Mouse (Mus musculus): ENCODE results near the gene Galr2.
A peak's percentile ranks its signal among the peaks of the same experiment; 100 is the strongest.

Gene Galr2

DNA sequence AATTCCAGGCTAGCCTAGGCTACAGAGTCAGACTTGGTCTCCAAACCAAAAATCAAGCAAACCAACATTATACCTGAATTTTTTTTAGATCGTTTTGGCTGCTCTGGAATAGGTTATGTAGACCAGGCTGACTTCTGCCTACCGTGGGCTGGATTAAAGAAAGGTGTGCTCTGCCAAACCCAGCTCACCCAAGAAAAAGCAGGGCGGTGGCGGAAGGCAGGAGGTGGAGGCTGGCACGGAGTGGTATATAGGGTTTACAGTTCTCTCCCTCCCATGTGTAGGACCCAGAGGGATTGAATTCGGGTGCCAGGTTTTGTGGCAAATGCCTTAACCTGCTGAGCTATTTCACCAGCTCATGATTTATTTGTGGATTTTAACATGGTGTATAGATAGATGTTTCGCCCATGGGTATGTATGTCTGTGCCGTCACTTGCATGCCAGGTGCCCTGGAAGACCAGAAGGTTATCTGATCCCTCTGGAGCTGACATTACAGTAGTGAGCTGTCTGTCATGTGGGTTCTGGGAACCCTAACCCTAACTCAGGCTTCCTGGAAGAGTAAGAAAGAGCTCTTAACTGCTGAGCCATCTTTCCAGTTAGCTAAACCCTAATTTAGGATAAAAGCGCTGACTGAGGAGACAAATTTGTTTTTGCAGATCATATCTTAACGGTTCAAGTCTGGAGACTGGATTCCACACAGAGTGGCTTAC, 26.4 kb downstream of the Galr2 start, which contains the start of gene Exoc7:
TSS of gene Exoc7 (minus strand) at position 215 of the 707 bp plus-strand sequence.
- no peak for DNase-seq (ENCODE audit: low spot score in 2 of 2)

DNA sequence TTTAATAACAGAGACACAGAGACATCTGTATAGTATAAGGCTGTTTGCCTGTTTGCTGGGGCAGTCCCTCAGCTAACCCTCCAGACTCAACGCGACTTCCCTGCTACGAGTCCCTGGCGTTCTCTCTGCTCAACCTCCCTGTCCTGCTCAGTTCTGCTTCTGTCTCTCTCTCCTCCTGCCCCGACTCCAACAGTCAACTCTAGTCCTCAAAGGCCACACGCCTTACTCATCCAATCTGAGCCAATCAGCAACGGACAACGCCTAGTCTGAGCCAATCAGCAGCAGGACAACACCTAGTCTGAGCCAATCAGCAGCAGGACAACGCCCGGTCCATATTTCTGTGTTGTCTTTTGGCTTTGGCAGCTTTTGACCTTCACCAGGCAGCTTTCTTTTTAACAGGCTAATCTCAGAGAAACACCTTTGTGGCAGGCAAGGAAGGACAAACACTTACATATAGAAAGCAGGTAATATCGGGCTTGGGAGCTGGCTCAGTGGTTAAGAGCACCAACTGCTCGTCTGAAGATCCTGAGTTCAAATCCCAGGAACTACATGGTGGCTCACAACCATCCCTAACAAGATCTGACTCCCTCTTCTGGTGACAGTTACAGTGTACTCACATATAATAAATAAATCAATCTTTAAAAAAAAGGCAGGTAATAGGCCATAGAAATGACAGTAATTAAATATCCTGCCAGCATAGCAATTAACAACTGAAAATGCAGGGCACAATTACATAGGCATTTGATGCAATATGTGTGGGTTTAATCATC, 27.2 kb downstream of the Galr2 start:
- DNase-seq (ENCODE audit: low spot score in 2 of 2) = no peak

DNA sequence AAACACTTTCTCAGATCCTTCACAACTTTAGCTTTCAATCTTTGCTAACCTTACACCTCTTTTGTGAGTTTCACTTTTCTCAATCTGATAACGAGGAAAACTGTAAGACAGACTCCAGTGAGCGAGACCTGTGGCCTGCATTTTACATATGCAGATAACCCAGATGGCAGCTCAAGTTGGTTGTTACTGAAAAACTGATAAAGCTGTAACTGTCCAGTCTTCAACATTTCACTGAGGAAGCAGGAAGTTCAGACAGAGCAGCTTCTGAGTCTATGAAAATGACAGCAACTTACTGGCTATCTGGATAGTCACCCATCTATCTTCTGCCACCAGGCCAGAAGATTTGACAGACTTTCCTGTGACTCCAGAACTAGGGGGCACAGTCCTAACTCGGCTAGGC, 28.9 kb downstream of the Galr2 start:
- no peak for DNase-seq (ENCODE audit: low spot score in 2 of 2)

DNA sequence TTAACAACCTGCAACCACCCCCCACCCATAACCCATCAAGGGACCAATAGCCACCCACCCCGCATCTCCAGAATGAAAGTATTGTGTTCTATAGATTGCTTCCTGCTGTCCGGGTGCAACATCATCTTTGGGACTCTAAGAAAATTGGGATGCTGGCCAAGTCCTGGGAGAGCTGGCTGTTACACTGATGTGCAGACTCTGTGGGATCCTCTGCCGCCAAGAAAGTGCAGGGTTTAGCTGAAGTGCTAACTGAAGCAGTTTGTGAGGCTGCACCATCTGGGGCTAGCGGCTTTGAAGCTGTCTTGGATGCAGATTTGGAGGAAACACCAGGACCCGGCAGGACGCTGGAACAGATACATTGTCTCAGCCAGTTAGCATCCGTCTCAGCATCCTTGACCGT, 30.4 kb downstream of the Galr2 start:
- no peak for DNase-seq (ENCODE audit: low spot score in 2 of 2)

DNA sequence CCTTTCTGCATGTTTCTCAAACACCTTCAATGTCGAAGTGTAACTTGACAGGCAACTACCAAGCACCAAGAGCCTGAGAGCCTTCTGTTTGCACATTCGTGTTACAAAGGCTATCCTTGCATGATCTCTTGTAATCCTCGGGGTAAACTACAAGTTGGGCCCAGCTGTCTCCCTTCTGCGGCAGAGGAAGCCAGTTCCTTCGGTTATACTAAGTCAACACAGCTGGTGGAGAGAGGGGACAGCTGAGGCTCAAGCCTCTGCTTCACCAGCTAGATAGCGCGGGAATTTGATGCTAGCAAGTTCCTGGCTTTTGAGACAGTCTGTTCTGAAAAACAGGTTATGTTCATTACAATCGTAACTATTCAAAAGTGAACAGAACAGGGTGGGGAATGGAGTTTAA, 31.6 kb downstream of the Galr2 start:
- no peak for DNase-seq (ENCODE audit: low spot score in 2 of 2)

DNA sequence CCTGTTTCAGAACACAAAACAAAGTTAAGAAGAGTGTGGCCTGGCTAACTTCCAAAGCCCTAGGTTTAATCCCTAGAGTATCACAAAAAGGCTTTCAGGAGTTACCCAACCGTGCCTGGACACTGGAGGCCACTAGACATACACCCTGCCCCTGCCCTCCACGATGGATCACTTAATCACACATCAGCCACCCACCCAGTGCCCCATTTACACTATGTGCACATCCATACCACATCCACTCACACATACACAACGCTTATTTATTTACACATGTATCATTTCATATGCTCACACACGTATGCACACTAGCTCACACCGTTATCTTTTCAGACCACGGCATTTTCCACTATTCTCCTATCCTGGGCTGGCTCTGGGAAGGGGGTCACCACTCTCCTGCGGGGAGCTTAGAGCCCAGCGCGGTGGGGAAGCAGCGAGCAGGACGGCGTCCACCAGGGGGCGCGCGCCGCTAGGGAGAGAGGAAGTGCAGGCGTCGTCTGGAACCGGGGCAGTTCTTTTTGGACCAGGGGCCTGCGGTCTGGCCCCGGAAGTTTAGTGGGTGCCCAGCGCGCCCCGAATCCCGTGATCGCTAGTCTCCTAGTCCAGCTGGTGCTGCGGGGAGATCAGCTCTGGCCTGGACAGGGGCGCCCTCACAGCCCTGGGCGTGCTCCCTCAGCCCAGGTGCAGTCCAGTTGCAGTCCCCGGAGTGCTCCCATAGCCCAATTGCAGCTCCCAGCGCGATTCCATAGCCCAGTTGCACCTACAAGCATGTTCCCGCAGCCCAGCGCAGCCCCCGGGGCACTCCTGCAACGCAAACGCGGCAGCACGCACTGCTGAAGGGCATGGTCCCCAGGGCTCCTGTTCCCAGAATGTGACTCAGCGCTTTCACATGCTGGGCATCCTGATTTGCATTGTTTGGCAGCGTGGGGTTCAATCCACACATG, 38.2 kb downstream of the Galr2 start:
- peak; percentile 64 to 78 for DNase-seq (ENCODE audit: low spot score in 2 of 2)

DNA sequence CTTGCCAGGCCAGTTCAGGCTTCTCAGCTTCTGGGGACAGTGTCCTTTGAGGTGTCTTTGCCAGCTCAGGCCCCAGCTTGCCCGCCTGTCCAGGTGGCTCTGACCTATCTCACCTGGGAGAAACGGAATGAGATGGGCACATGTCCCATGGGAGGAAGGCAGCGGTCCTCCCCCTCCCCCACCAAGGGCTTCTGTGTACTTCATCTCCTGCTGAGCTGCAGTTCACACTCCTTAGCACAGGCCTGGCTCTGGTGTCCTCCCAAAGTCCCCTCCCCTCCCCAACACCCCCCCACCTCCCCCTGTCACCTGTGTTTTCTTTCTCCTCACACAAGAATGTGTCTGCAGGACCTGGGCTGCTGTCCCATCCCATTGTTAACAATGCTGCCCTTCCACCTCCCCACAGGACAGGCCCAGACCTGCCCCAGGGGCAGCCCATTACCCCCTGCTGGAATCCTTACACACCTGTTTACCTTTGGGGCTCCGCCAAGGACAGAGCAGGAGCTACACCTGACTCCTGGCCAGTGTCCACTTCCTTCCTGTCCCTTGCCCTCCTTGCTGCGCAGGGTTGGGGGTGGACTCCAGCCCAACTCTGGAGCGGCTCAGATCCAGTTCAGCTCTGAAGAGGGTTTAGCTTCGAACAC, 46.3 kb downstream of the Galr2 start:
- no peak for DNase-seq (ENCODE audit: low spot score in 2 of 2)

DNA sequence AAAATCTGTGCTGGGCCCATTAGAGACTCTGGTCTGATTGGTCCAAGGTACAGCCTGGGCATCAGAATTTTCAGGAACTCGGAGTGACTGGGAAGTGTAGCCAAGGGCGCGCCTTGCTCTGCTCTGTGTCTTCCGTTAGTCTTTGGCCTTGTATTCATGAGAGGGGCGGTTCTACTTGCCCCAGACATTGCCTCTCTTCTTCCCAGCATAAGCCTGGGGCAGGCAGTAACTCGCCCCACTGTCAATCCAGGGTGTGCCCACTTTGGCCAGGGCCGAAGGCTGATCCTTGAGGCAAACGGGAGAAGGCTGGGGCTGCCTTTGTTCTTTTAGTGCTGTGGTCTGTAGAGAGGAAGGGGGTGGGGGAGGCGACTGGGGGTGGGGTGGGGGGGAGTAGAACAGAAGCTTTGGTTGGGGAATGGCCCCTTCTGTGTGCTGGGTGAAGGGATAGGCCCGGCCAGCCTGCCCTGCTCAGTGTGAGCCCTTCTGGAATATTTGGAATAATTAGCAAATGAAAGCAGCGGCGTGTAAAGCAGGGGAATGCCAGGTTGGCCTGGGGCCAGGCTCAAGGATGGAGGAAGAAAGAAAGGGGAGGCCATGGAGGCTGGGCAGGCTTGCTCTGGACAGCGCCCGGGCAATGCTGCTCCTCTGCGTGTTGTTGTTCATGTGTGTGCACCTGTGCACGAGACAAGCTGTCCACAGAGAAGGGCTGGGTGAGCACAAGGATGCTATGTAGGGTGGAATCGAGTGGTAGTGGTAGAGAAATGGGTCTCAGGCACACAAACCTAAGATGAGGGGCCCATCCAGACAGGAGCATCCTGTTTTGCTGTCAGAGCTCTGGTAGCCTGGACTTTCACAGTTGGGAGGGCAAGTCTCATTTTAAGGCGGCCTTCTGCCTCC, 48.8 kb downstream of the Galr2 start:
- no peak for DNase-seq (ENCODE audit: low spot score in 2 of 2)

DNA sequence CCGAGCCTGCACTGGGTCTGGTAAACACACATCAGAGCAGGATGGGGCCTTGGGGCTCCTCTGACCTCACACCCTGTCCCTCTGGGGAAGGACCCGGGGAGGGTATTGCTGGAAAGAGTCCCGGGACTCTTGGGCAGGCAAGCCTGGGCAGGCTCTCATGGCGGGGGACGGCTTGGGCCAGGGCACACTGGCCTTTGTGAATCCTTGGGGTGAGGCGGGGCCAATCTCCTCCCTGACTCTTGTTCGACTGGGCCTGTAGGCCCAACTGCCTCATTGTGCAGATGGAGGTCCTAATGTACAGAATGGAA, 49.4 kb downstream of the Galr2 start:
- no peak for DNase-seq (ENCODE audit: low spot score in 2 of 2)

DNA sequence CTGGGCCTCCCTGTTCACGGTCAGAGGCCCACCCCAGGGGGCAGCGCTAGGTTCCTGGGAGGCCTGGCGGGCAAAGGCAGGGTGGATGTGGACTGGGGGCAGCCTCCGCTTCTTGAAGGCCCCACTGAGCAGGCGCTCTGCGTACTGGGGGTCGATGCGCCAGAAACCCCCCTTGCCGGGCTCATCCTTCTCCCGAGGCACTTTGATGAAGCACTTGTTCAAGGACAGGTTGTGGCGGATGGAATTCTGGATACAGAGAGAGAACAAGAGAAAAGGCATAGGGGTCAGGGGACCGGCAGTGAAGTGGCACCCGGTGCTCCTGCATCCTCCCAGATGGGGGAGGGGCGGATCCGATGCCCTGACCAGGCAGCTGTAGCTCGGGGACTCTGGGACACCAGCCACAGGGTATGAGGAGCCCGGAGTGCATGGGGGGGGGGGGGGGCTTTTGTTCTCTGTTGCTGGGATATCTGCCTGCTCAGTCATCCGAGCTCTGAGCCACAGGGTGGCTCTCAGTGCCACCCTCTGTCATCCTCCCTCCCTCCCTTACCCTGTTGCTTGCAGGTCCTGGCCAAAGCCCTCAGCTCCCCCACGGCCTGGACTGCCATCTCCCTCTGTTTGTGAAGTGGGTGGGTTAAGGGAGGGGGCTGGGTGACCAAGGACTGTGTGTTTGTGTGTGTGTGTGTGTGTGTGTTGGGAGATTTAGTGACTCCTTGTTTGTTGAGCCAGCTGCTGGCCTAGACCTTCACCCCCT, 51.7 kb downstream of the Galr2 start:
- no peak for DNase-seq (ENCODE audit: low spot score in 2 of 2)

DNA sequence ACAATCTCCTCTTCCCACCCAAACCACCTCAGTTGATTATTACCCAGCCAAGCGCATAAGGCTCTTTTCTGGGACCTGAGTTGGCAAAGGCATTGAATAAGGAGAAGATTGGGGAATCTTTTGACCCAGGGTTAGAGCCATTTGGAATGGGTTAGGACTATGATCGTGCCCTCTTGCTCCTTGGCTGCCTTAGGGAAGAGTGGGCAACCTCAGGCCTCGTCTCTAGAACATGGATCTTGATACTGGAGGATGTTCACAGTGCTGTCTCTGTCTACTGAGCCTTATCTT, 52.2 kb downstream of the Galr2 start:
- DNase-seq (ENCODE audit: low spot score in 2 of 2) = no peak
